Mouse (Mus musculus) lung, adult 2 months (tissue): ENCODE data around the gene Nudt19.

Source experiments
- CTCF ChIP-seq: fragments of 200-500 bp; IDR thresholded peaks from 2 replicates; pipeline ENCODE4 v1.5.1; 2011; ENCODE audit warnings: mild to moderate bottlenecking, low read length, control low read depth; ENCODE audit not compliant: insufficient read depth
- POLR2A ChIP-seq: fragments of 200-500 bp; IDR thresholded peaks from 2 replicates; pipeline ENCODE4 v1.6.1; 2011; ENCODE audit warnings: low read depth, mild to moderate bottlenecking, control low read depth, low read length, borderline replicate concordance; ENCODE audit errors: extremely low read depth

DNA sequence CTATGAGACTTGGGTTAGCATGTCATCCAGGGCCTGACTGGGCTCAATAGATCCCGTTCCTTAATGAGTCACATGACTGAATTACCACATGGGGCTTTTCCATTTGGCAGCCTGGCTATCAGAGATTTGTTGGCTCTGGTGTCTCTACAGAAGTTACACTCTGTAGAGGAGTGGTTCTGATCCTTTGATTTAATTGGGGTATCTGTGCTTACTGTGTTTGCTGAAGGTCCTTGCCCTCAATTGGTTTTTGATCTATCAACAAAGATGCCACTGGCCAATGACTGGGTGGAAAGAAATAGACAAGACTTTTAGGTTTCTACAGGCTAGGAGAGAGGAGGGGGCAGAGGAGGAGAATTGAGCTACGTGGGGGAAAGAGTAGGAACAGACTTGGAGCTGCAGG is 2.6 kb upstream of the Nudt19 start:
- TF ChIP-seq POLR2A (no peak), CTCF (no peak)
